Mouse (Mus musculus) thymus, postnatal 14 days (tissue): ENCODE data around the gene Sulf2.
A peak's percentile ranks its signal among the peaks of the same experiment; 100 is the strongest.

Experiments
- DNase-seq: peaks from one replicate; pipeline ENCODE4 v3.0.0; 2021

Gene Sulf2

GRCm38 (mm10) chr2:166115571-166116277, 39.7 kb downstream of the Sulf2 start:
- DNase-seq: no peak

- DNase-seq: no peak
Measured at GRCm38 (mm10) chr2:166112986-166113385, 42.5 kb downstream of the Sulf2 start.

GRCm38 (mm10) chr2:166111831-166112250, 43.6 kb downstream of the Sulf2 start:
- DNase-seq: no peak

- DNase-seq: no peak
Measured at GRCm38 (mm10) chr2:166111238-166111637, 44.2 kb downstream of the Sulf2 start.

- no peak for DNase-seq
Measured at GRCm38 (mm10) chr2:166110764-166111163, 44.7 kb downstream of the Sulf2 start.

- DNase-seq: peak; percentile 79
Measured at GRCm38 (mm10) chr2:166108326-166108725, 47.1 kb downstream of the Sulf2 start.

- no peak for DNase-seq
Measured at GRCm38 (mm10) chr2:166107911-166108310, 47.6 kb downstream of the Sulf2 start.

- no peak for DNase-seq
Measured at GRCm38 (mm10) chr2:166106631-166107030, 48.8 kb downstream of the Sulf2 start.

- no peak for DNase-seq
Measured at GRCm38 (mm10) chr2:166105911-166106310, 49.6 kb downstream of the Sulf2 start.

- no peak for DNase-seq
Measured at GRCm38 (mm10) chr2:166102893-166103292, 52.6 kb downstream of the Sulf2 start.

- DNase-seq: no peak
Measured at GRCm38 (mm10) chr2:166100309-166101262, 54.9 kb downstream of the Sulf2 start.

- DNase-seq: no peak
Measured at GRCm38 (mm10) chr2:166098292-166098933, 57.0 kb downstream of the Sulf2 start.

- DNase-seq: peak; percentile 45
Measured at GRCm38 (mm10) chr2:166097443-166098291, 57.8 kb downstream of the Sulf2 start.

- no peak for DNase-seq
Measured at GRCm38 (mm10) chr2:166096834-166097233, 58.6 kb downstream of the Sulf2 start.

- DNase-seq: no peak
Measured at GRCm38 (mm10) chr2:166096300-166096699, 59.2 kb downstream of the Sulf2 start.

GRCm38 (mm10) chr2:166092412-166092811, 63.1 kb downstream of the Sulf2 start:
- DNase-seq: no peak

- DNase-seq: no peak
Measured at GRCm38 (mm10) chr2:166091599-166091998, 63.9 kb downstream of the Sulf2 start.

GRCm38 (mm10) chr2:166090131-166090581, 65.3 kb downstream of the Sulf2 start:
- DNase-seq: no peak

GRCm38 (mm10) chr2:166088991-166089390, 66.5 kb downstream of the Sulf2 start:
- no peak for DNase-seq

GRCm38 (mm10) chr2:166086457-166087233, 68.8 kb downstream of the Sulf2 start:
- DNase-seq: no peak

- DNase-seq: no peak
Measured at GRCm38 (mm10) chr2:166085780-166086179, 69.7 kb downstream of the Sulf2 start.
